Mouse (Mus musculus) liver, postnatal 0 days (tissue): ENCODE results near the gene Fam71e2. TPM values are rescaled to one million over a fixed set of nuclear protein-coding genes. Genes with fewer than 3 reads are reported as not detected.

Experiments used
- ATAC-seq: fragments of 200-750 bp; cut with Nextera tagmentation; 2 replicates; pipeline ENCODE4 v1.8.0; 2017; ENCODE audit warnings: mild to moderate bottlenecking, moderate library complexity
- DNase-seq: peaks from one replicate; pipeline ENCODE4 v3.0.0-alpha.2; 2016
- H3K27ac ChIP-seq: fragments of 300-500 bp; sonication (generic); 2 replicates; pipeline ENCODE4 v1.5.1; 2014; ENCODE audit warnings: antibody characterized with exemption, moderate library complexity, mild to moderate bottlenecking, low read depth
- H3K27me3 ChIP-seq: fragments of 300-500 bp; sonication (generic); 2 replicates; pipeline ENCODE4 v1.6.1; 2014; ENCODE audit warnings: low read length, control low read depth, mixed read lengths; ENCODE audit not compliant: insufficient read depth
- H3K36me3 ChIP-seq: fragments of 300-500 bp; sonication (generic); replicated peaks from 2 replicates; pipeline ENCODE4 v1.6.1; 2014; ENCODE audit warnings: mild to moderate bottlenecking, control low read depth, low read length, moderate library complexity, mixed read lengths; ENCODE audit not compliant: insufficient read depth
- H3K4me1 ChIP-seq: fragments of 300-500 bp; sonication (generic); 2 replicates; pipeline ENCODE4 v1.6.1; 2014; ENCODE audit warnings: antibody characterized with exemption, mild to moderate bottlenecking, control low read depth; ENCODE audit not compliant: insufficient read depth
- H3K4me2 ChIP-seq: fragments of 300-500 bp; sonication (generic); 2 replicates; pipeline ENCODE4 v1.6.1; 2014; ENCODE audit warnings: low read depth, mild to moderate bottlenecking, low read length, moderate library complexity, mixed read lengths
- H3K4me3 ChIP-seq: fragments of 300-500 bp; sonication (generic); 2 replicates; pipeline ENCODE4 v1.5.1; 2014; ENCODE audit warnings: low read depth, low read length
- H3K9ac ChIP-seq: fragments of 300-500 bp; sonication (generic); replicated peaks from 2 replicates; pipeline ENCODE4 v1.6.1; 2014; ENCODE audit warnings: mild to moderate bottlenecking, moderate library complexity
- H3K9me3 ChIP-seq: fragments of 300-500 bp; sonication (generic); 2 replicates; pipeline ENCODE4 v1.6.1; 2016; ENCODE audit warnings: mild to moderate bottlenecking, control low read depth, low read length, mixed read lengths
- CTCF ChIP-seq: sonication (generic); IDR thresholded peaks from 2 replicates; pipeline ENCODE4 v1.5.1; 2016; ENCODE audit warnings: antibody characterized with exemption, low read depth
- EP300 ChIP-seq: IDR thresholded peaks from 2 replicates; pipeline ENCODE4 v1.6.1; 2016; ENCODE audit warnings: antibody characterized with exemption, low read depth, mild to moderate bottlenecking
- WGBS: fragments of 180-500 bp; shearing (Covaris S2); extraction: QIAGEN DNeasy Blood & Tissue Kit; methylation state at CpG from one replicate; pipeline ENCODE4 v1.1.7; 2014; ENCODE audit not compliant: insufficient replicate concordance; 5-methylcytosine and 5-hydroxymethylcytosine counted together
- polyA plus RNA-seq: library from polyadenylated mRNA; unstranded; fragments of >200 nt; fragmentation: Nextera tagmentation; extraction: Ambion mirVana; gene quantifications from 2 replicates; pipeline ENCODE4 v1.2.1, GENCODE M21; 2015

Fam71e2 gene
- polyA plus RNA-seq, 1 experiment from 2014 or later = not detected

GRCm38 (mm10) chr7:4748321-4748720 is 22.8 kb downstream of the Fam71e2 start:
- Histone ChIP-seq H3K4me2 (peak overlapping the region; percentile 47), H3K4me3 (no peak overlapping the region), H3K9me3 (no peaks in the 10 kb centered on the region), H3K27ac (peak overlapping the region; percentile 85), H3K9ac (no peak overlapping the region; the same call in 1 of the 2 replicates), H3K36me3 (peaks cover 35% of the 10 kb centered on the region), H3K4me1 (peaks cover 72% of the 10 kb centered on the region), H3K27me3 (no peaks in the 10 kb centered on the region)
- no peak for TF ChIP-seq EP300
- peak; percentile 13; the same call in 1 of the 2 replicates for TF ChIP-seq CTCF
- DNase-seq = no peak
- 72% methylated on average over 4 of the region's 4 CpGs for WGBS
- ATAC-seq = no peak

GRCm38 (mm10) chr7:4747156-4747899 is 23.8 kb downstream of the Fam71e2 start:
- H3K27ac ChIP-seq = peak overlapping the region; percentile 85
- H3K4me3 ChIP-seq = no peak overlapping the region
- H3K9me3 ChIP-seq = no peaks in the 10 kb centered on the region
- peaks cover 67% of the 10 kb centered on the region for H3K4me1 ChIP-seq
- H3K4me2 ChIP-seq = peak overlapping the region; percentile 47
- TF ChIP-seq EP300 (peak; percentile 95), CTCF (no peak)
- 63% methylated on average over 9 of the region's 9 CpGs for WGBS
- DNase-seq (peak; percentile 29), ATAC-seq (peak; percentile 62)
- peaks cover 45% of the 10 kb centered on the region for H3K36me3 ChIP-seq
- H3K27me3 ChIP-seq = no peaks in the 10 kb centered on the region
- H3K9ac ChIP-seq = peak overlapping the region; percentile 36

GRCm38 (mm10) chr7:4746326-4746980 is 24.6 kb downstream of the Fam71e2 start:
- ATAC-seq = no peak
- Histone ChIP-seq H3K9ac (peak overlapping the region; percentile 36), H3K27ac (peak overlapping the region; percentile 85), H3K9me3 (no peaks in the 10 kb centered on the region), H3K36me3 (peaks cover 48% of the 10 kb centered on the region), H3K4me3 (no peak overlapping the region), H3K4me2 (peak overlapping the region; percentile 47), H3K27me3 (no peaks in the 10 kb centered on the region), H3K4me1 (peaks cover 67% of the 10 kb centered on the region)
- no peak for DNase-seq
- 90% methylated on average over 22 of the region's 22 CpGs for WGBS
- no peak for TF ChIP-seq CTCF
- no peak for TF ChIP-seq EP300

GRCm38 (mm10) chr7:4744886-4745285 is 26.2 kb downstream of the Fam71e2 start:
- Histone ChIP-seq H3K9me3 (no peaks in the 10 kb centered on the region), H3K27me3 (no peaks in the 10 kb centered on the region), H3K36me3 (peaks cover 46% of the 10 kb centered on the region), H3K4me3 (no peak overlapping the region), H3K4me1 (peaks cover 71% of the 10 kb centered on the region), H3K9ac (no peak overlapping the region), H3K4me2 (no peak overlapping the region), H3K27ac (peak overlapping the region; percentile 94)
- WGBS = 84% methylated on average over 5 of the region's 6 CpGs
- TF ChIP-seq EP300 = peak; percentile 43; the same call in 1 of the 2 replicates
- no peak for TF ChIP-seq CTCF
- DNase-seq = no peak
- ATAC-seq = no peak

GRCm38 (mm10) chr7:4743354-4743753 is 27.7 kb downstream of the Fam71e2 start:
- Histone ChIP-seq H3K9me3 (no peaks in the 10 kb centered on the region), H3K4me2 (peak overlapping the region; percentile 96), H3K9ac (peak overlapping the region; percentile 89), H3K4me1 (peaks cover 71% of the 10 kb centered on the region), H3K36me3 (peaks cover 46% of the 10 kb centered on the region), H3K4me3 (peak overlapping the region; percentile 96), H3K27me3 (no peaks in the 10 kb centered on the region), H3K27ac (peak overlapping the region; percentile 94)
- 37% methylated on average over 2 of the region's 2 CpGs for WGBS
- peak; percentile 51 for DNase-seq
- TF ChIP-seq EP300 (peak; percentile 93), CTCF (no peak)
- ATAC-seq = no peak

GRCm38 (mm10) chr7:4742482-4742819 is 28.7 kb downstream of the Fam71e2 start:
- Histone ChIP-seq H3K4me3 (peak overlapping the region; percentile 96), H3K27me3 (no peaks in the 10 kb centered on the region), H3K4me2 (peak overlapping the region; percentile 96), H3K36me3 (peaks cover 46% of the 10 kb centered on the region), H3K27ac (peak overlapping the region; percentile 94), H3K4me1 (peaks cover 62% of the 10 kb centered on the region), H3K9me3 (no peaks in the 10 kb centered on the region), H3K9ac (peak overlapping the region; percentile 89)
- DNase-seq (no peak), ATAC-seq (no peak)
- 79% methylated on average over 6 of the region's 6 CpGs for WGBS
- TF ChIP-seq CTCF (no peak), EP300 (no peak)
